Mouse (Mus musculus) urinary bladder, postnatal 36 days (tissue): ENCODE data around the gene Degs1.

Experiments
- DNase-seq, 2 experiments: peaks; one replicate each; pipeline ENCODE4 v3.0.0; 2022; ENCODE audit warnings: low spot score in 2 of 2, mixed read lengths in 1 of 2

The Degs1 gene

GRCm38 (mm10) chr1:182280577-182280976, 2.0 kb downstream of the Degs1 start:
- no peak for DNase-seq

- DNase-seq, result no peak
Observed at GRCm38 (mm10) chr1:182280046-182280445, 2.6 kb downstream of the Degs1 start.

GRCm38 (mm10) chr1:182279436-182279835, 3.2 kb downstream of the Degs1 start:
- DNase-seq, result no peak

GRCm38 (mm10) chr1:182275109-182275508, 7.5 kb downstream of the Degs1 start:
- DNase-seq, result no peak

DNA sequence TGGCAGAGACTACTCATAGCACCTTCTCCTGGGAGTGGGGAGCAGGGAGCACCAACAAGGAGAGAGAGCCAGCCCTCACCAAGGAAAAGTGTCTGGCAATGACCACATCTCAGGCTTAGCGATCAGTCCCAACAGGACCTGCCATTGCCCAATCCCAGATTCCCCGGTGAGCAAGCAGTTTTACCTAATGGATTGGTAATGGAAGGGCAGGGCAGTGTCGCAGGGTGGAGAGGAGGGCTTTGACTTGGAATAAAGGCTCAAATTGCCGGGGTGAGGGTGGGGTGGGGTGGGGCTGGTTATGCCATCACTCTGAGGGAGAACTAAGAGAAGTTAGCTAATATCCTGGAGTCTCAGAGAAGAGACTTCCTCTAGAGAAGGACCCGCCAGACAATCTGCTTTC, 11.0 kb downstream of the Degs1 start:
- DNase-seq, result no peak

GRCm38 (mm10) chr1:182271130-182271529, 11.5 kb downstream of the Degs1 start:
- no peak for DNase-seq

DNA sequence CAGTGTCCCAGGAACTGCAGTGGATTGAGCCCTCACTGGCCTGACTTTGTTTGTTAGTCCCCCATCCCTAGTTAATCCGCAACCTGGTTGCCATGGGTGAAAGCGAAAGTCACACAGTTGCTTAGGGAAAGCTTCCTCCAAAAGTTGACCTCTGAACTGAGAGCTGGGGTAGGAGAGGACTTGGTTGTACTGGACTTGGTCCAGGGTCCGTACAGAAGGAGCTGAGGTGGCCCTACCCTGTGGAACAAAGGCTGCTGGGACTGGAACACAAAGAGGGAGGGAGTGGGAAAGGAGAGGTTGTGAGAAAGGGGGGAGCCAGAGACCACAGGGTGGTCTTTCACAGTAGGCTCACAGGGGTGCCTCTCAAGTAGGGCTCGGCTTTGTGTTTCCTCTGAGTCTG, 14.3 kb downstream of the Degs1 start:
- no peak for DNase-seq

- no peak for DNase-seq
Observed at GRCm38 (mm10) chr1:182266028-182266525, 16.5 kb downstream of the Degs1 start.

GRCm38 (mm10) chr1:182256041-182256680, 26.4 kb downstream of the Degs1 start:
- peak; percentile 73 to 77 for DNase-seq

- no peak for DNase-seq
Observed at GRCm38 (mm10) chr1:182255031-182255430, 27.6 kb downstream of the Degs1 start.

GRCm38 (mm10) chr1:182254618-182255017, 28.0 kb downstream of the Degs1 start:
- no peak for DNase-seq

DNA sequence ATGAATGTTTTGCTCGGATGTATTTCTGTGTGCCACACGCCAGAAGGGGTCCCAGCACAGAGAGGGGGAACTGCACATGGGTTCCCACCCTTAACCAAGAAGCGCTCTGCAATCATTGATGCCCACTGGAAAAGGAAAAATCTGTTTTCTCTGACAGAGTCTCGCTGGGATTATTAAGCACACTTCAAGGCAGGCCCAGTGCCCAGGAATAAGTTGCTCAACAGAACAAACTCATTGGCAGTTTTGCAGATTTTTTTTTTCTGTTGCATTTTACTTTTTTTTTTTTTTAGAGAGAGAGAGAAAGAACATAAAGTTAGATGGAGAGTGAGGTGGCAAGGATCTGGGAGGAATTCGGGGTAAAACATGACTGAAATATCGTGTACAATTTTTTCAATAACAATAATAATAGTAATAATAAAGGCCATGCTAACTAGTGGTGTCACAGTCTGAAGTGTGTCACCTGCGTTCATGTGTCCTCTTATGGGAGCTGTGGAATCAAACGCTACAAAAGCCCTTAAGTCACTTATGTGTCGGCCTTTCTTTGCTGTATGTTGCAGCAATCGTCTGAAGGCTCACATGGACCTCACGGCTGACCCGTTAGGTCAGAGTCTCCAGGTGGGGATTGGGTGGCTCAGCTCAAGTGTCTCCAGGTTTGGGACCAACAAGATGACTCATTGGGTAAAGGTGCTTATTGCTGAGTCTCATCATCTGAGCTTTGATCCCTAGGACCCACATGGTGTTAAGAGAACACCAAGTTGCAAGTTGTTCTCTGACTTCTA, 28.7 kb downstream of the Degs1 start:
- peak in 1 of 2 experiments; percentile 14 for DNase-seq

- no peak for DNase-seq
Observed at GRCm38 (mm10) chr1:182252534-182253171, 30.0 kb downstream of the Degs1 start.

- no peak for DNase-seq
Observed at GRCm38 (mm10) chr1:182250734-182251133, 31.9 kb downstream of the Degs1 start.

DNA sequence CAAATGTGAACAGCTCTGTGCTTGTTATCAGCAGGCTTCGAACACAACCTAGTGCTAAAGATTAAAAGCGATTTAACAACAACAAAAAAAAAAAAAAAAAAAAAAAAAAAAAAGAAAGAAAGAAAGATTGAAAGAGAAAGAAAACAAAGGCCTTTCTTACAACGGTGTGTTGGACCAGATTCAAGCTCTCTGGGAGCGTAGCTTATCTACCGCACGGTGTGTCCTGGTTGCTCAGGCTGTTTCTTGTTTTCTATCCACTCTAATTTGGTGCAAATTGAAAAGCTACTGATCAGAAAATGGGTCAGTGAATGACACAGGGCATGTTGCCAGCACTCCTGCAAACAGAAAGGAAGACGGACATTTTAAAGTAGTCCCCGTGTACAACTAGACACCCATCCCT, 33.3 kb downstream of the Degs1 start:
- no peak for DNase-seq

- DNase-seq, result no peak
Observed at GRCm38 (mm10) chr1:182245003-182245402, 37.6 kb downstream of the Degs1 start.

- no peak for DNase-seq
Observed at GRCm38 (mm10) chr1:182238056-182238703, 44.4 kb downstream of the Degs1 start.

DNA sequence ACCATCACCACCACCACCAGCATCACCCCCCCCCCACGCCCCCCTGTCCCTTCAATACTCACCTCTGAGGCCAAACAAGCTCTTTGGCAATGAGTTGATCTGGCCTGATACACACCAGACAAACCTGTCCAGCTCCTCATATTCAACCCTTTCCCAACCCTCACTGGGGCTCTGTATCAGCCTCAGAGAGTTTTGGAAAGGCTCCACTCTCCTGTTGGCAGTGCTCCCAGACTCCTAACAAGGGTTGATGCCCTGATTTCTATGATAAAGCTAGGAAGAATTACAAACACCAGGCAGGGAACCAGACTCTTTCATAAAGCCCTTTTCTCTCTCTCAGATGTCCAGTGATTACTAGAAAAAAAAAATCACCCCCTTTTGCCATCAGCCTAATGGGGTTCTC, 45.2 kb downstream of the Degs1 start:
- DNase-seq, result peak in 1 of 2 experiments; percentile 40

GRCm38 (mm10) chr1:182235174-182235573, 47.4 kb downstream of the Degs1 start:
- no peak for DNase-seq

- no peak for DNase-seq
Observed at GRCm38 (mm10) chr1:182229381-182229780, 53.2 kb downstream of the Degs1 start.

- DNase-seq, result no peak
Observed at GRCm38 (mm10) chr1:182227141-182227963, 55.3 kb downstream of the Degs1 start.
